Mouse (Mus musculus) liver, postnatal 0 days (tissue): ENCODE measurements at regions not wholly inside any gene's neighbourhood (a gene's known extent, or its start where the extent isn't known, plus 50 kb on each side); places are given as distances from the start of the nearest gene placed in this dataset.

ENCODE experiments used
- CTCF ChIP-seq: sonication (generic); IDR thresholded peaks from 2 replicates; pipeline ENCODE4 v1.5.1; 2016; ENCODE audit warnings: antibody characterized with exemption, low read depth
- EP300 ChIP-seq: IDR thresholded peaks from 2 replicates; pipeline ENCODE4 v1.6.1; 2016; ENCODE audit warnings: antibody characterized with exemption, low read depth, mild to moderate bottlenecking

DNA sequence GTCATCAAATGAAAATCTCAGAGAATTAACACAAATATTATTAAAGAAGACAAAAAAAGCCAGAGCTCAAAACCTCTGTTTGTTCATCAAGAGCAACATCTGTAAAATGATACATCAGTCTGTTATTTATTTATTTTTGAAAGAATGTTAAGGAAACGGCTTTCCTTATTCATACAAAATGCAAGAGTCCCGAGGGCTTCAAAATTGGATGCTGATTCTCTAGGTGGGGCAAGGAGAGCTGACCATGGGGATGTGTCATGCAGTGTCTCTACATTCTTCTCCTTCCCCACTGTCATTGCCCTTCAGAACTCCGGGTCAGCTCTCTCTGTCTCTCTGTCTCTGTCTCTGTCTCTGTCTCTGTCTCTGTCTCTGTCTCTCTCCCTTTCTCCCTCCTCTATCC, 65.8 kb downstream of the Sox9 start:
- TF ChIP-seq CTCF (no peak), EP300 (no peak)
